Mouse (Mus musculus): ENCODE data around the gene Magi2. TPM values are rescaled to one million over a fixed set of nuclear protein-coding genes. Genes with fewer than 3 reads are reported as not detected.
A peak's percentile ranks its signal among the peaks of the same experiment; 100 is the strongest.
"Not testable (repeated sequence)": the region's sequence is repeated elsewhere in the genome, so short reads cannot be mapped to it uniquely, and the experiment has no call there.

Gene Magi2
- polyA plus RNA-seq, 1 experiment from 2014 or later, result 2.3 TPM

DNA sequence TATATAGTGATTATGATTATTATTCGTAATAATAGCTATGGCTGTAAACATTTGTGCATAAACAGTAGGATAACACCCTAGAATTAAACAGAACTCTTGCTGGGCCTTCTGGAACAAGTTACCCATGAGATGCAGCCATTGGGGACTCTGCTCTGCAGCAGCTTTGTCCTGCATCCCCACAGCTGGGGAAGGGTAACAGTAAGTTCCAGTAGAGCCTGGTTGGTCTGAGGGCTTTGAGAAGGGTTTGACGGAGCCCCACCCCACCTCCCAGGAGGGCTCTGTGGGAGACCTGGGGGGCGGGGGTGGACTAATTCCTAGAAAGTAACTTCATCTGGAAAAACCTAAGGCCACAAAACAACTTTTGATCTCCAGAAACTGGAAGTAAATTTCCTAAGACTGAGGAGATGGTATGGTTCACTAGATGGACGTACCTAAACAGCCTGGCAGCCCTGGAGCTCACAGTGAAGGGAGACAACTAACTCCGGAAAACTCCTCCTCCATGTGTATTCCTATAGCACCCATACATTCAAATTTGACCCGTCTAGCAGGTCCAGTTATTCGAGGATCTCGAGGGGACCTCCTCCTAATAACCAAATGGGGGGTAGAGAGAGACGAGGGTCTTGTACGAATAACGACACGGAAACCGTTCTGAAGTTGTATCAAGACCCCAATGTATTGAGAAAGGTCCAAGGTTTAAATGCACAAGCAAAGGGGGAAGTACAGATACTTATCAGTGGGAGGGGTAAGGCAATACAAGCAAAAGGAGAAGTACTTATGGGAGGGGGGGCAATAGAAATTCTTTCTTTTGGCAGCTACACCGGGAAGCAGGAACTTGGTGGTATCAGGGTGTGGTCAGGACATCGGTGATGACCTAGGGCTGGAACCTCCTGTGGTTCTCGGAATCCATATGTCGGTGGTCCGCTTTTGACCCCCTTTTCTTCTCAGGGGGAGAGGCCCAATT is 1479.8 kb downstream of the Magi2 start:
- not testable (repeated sequence) for H3K4me3 ChIP-seq (replicated peaks); H3K4me2 ChIP-seq (replicated peaks); H3K9me3 ChIP-seq; H3K4me1 ChIP-seq (replicated peaks); H3K27ac ChIP-seq; H3K27me3 ChIP-seq (replicated peaks); H3K36me3 ChIP-seq; ATAC-seq; H3K9ac ChIP-seq
- 92% methylated on average over 13 of the region's 18 CpGs for WGBS

DNA sequence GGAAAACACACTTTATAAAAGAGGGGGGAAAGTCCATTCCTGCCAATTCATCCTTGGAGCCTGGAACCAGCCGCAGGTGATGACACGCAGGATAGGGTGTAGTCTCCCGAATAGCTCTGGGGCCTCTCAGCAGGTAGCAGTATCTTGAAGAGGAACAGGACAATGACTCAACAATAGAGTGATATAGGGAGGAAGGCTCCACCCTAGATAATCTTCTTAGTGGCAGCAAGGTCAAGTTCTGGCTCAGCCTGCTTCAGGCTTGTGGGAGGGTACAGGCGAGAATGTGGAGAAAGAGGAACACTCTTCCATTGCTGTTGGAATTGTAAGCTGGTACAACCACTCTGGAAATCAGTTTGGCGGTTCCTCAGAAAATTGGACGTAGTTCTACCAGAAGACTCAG is 1484.0 kb downstream of the Magi2 start:
- not testable (repeated sequence) for H3K36me3 ChIP-seq; ATAC-seq; H3K9ac ChIP-seq; H3K4me2 ChIP-seq (replicated peaks); H3K4me1 ChIP-seq (replicated peaks); H3K4me3 ChIP-seq (replicated peaks); H3K27ac ChIP-seq; H3K9me3 ChIP-seq; H3K27me3 ChIP-seq (replicated peaks)
- 87% methylated on average over 6 of the region's 6 CpGs for WGBS

DNA sequence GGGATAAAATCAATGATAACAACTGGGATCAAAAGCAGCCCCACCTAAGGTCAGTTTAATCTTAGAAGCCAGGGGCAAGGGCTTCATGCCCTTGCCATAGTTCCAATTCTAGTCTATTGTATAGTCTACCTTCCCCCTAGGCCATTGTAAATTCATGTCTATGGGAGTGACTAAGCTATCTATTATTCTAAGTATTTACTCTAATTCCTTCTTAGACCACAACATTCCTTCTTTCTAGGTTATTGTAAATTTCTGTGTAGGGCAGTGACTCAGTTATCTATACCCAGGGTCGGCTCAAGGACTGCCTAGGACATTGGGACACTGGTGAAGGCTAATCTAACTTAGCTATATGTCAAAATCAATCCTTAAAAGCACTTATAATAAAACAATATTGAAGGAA is 1487.8 kb downstream of the Magi2 start:
- not testable (repeated sequence) for H3K4me1 ChIP-seq (replicated peaks); H3K9ac ChIP-seq; H3K4me3 ChIP-seq (replicated peaks); H3K27me3 ChIP-seq (replicated peaks); H3K27ac ChIP-seq; ATAC-seq; H3K9me3 ChIP-seq; H3K36me3 ChIP-seq; H3K4me2 ChIP-seq (replicated peaks)
- WGBS, result 82% methylated on average over 1 of the region's 1 CpGs

DNA sequence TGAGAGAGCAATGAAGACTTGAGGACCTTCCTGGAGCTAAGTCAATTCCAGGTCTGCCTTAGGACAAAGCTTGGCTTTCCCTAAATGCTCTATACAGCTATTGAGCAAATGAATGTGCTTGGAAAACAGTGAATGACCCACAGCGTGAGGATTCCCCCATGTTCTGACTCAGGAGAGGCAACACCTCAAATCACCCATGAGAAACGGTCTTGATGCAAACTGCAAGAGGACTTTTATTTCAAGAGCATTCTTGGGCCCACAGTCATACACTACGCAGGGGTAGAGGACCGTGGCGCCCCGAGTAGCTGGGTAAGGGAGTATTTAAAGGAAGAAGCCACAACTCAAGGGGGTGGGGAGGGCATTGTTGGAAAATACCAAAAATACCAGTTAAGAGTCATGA is 1489.1 kb downstream of the Magi2 start:
- not testable (repeated sequence) for H3K4me1 ChIP-seq (replicated peaks); ATAC-seq; H3K36me3 ChIP-seq; H3K4me2 ChIP-seq (replicated peaks); H3K9me3 ChIP-seq; H3K9ac ChIP-seq; H3K4me3 ChIP-seq (replicated peaks); H3K27ac ChIP-seq; H3K27me3 ChIP-seq (replicated peaks)
- 92% methylated on average over 6 of the region's 6 CpGs for WGBS

DNA sequence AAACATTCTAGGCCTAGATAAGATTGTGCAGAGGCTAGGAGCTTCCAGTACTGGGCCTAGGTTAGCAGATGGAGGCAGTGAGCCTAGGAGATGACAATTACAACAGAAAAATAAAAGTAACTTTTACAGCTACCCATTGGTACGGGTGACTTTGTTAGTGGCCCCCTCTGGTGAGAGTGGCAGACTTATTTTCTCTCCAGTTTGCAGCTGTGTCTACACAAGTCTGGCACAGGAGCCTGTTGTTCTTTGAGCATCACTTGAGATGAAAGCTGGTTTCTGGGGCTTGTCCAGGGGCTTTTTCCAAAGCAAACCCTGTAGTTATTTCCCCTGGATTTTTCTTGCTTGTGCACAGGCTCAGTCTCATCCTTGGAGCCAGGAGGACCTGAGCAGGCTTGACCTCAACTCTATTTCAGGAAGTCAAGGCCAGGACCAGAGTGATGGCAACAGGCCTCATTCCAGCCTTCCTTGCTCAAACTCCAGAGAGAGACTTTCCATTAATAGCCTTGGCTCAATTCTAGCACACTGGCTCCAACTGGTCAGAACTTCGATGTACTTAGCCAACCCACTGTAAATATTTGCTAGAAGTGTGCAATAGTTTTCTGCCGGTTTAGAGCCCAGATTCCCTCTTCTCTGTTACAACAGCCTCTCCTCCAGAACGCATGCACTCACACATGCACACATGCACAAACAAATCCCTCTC is 1493.5 kb downstream of the Magi2 start:
- H3K4me1 ChIP-seq (replicated peaks), result no peaks in the 10 kb centered on the region
- no peak overlapping the region for H3K4me2 ChIP-seq (replicated peaks)
- no peak overlapping the region for H3K4me3 ChIP-seq (replicated peaks)
- no peaks in the 10 kb centered on the region for H3K9me3 ChIP-seq
- WGBS, result 56% methylated on average over 4 of the region's 4 CpGs
- no peaks in the 10 kb centered on the region for H3K36me3 ChIP-seq
- H3K27me3 ChIP-seq (replicated peaks), result no peaks in the 10 kb centered on the region
- no peak overlapping the region for H3K27ac ChIP-seq
- H3K9ac ChIP-seq, result no peak overlapping the region
- no peak for ATAC-seq

DNA sequence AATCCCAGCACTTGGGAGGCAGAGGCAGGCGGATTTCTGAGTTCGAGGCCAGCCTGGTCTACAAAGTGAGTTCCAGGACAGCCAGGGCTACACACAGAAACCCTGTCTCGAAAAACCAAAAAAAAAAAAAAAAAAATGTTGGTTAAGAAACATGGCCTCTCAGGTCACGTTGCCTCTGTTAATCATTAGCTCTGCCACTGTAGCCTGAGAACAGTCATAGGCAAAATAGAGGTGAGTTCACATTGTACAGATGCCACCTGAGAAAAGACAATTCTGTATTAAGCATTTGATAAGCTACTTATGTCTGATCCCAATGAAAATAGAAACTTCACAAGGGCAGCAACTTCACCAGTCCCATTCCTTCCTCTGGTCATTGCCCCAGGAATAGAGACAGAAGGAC is 1496.4 kb downstream of the Magi2 start:
- not testable (repeated sequence) for H3K9me3 ChIP-seq; H3K27ac ChIP-seq; H3K36me3 ChIP-seq; H3K4me2 ChIP-seq (replicated peaks); H3K9ac ChIP-seq; H3K4me1 ChIP-seq (replicated peaks); H3K27me3 ChIP-seq (replicated peaks); H3K4me3 ChIP-seq (replicated peaks); ATAC-seq
- 76% methylated on average over 4 of the region's 4 CpGs for WGBS

DNA sequence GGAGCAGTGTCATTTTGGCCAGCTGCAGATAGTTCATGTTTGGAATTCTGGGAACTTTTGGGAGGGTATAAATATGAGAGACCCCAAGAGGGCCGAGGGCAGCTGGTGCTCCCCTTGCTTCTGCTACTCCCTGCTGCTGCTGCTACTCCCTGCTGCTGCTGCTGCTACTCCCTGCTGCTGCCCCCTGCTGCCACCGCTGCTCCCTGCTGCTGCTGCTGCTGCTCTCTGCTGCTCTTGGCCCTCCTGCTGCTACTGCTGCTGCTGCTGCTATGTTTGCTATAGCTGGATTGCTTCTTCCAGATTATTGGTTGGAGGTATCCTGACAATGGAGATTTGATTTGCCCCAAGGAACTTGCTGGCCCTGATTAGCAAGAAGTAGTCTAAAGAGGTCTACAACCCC is 1512.0 kb downstream of the Magi2 start:
- H3K4me1 ChIP-seq (replicated peaks), result no peaks in the 10 kb centered on the region
- H3K36me3 ChIP-seq, result no peaks in the 10 kb centered on the region
- no peak overlapping the region for H3K4me2 ChIP-seq (replicated peaks)
- H3K4me3 ChIP-seq (replicated peaks), result no peak overlapping the region
- no peaks in the 10 kb centered on the region for H3K27me3 ChIP-seq (replicated peaks)
- ATAC-seq, result no peak
- 52% methylated on average over 2 of the region's 2 CpGs for WGBS
- H3K27ac ChIP-seq, result no peak overlapping the region
- H3K9me3 ChIP-seq, result no peaks in the 10 kb centered on the region
- H3K9ac ChIP-seq, result no peak overlapping the region

DNA sequence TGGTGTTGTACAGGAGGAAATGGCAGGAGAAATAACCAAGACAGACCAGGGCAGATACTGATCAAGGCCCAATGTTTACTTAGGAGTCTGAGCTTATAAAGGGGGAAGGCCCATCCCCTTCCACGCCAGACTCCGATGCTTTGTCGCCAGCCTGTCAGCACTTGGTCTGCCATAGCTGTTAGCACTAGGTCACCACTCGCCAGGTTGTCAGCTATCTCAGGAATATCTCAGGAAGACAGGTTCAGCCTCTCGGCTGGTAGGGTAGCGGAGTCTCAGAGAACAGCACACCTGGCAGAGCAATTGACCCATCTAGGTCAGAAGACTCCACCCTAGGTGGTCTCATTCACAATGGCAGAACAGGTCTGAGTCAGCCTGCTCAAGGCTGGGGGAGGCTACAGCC is 1514.4 kb downstream of the Magi2 start:
- H3K9me3 ChIP-seq, result no peaks in the 10 kb centered on the region
- peak; percentile 47 for ATAC-seq
- 57% methylated on average over 6 of the region's 6 CpGs for WGBS
- H3K4me3 ChIP-seq (replicated peaks), result no peak overlapping the region
- H3K9ac ChIP-seq, result no peak overlapping the region
- no peaks in the 10 kb centered on the region for H3K27me3 ChIP-seq (replicated peaks)
- no peaks in the 10 kb centered on the region for H3K4me1 ChIP-seq (replicated peaks)
- no peaks in the 10 kb centered on the region for H3K36me3 ChIP-seq
- H3K27ac ChIP-seq, result no peak overlapping the region
- no peak overlapping the region for H3K4me2 ChIP-seq (replicated peaks)

DNA sequence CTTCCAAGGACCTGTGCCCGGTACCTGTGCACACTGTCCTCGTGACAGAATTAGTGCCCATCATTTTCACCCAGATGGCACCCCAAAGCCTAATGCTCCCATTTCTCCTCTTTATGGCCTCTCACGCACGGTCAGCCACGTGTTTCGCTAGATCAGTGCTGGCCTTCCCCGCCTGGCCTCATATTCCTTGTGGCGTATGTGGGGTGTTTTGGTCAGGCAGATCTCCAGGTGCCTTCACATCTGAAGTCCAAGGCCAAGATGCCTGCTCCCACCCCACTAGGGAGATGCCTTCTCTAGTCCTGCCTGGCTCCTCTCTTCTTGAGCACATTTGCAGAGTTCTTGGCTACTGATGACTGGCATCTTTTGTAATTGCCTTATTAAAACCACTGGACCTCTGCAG is 1515.1 kb downstream of the Magi2 start:
- Histone ChIP-seq H3K9me3 (no peaks in the 10 kb centered on the region), H3K27me3 (replicated peaks) (no peaks in the 10 kb centered on the region), H3K9ac (no peak overlapping the region), H3K36me3 (no peaks in the 10 kb centered on the region), H3K4me2 (replicated peaks) (no peak overlapping the region), H3K4me1 (replicated peaks) (no peaks in the 10 kb centered on the region), H3K27ac (no peak overlapping the region), H3K4me3 (replicated peaks) (no peak overlapping the region)
- WGBS, result 87% methylated on average over 8 of the region's 8 CpGs
- no peak for ATAC-seq

DNA sequence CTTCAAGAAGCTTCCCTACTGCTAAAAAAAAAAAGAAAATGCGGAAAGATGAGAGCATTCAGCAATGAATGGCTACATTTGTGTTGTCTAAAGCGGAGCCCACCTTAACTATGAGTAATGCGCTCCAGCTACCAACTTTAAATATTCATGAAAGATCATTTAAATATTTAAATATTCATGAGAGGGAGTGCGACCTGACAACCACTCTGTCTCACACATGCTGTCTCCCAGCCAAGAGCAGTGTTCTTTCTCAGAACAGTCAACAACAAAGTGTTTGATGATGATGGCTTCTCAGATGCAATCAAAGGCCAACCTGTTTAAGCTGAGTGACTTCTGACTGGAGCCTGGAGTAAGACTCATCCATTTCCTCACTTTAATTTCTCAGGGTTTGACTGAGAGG is 1521.3 kb downstream of the Magi2 start:
- Histone ChIP-seq H3K4me3 (replicated peaks) (no peak overlapping the region), H3K4me2 (replicated peaks) (no peak overlapping the region), H3K4me1 (replicated peaks) (no peaks in the 10 kb centered on the region), H3K9ac (no peak overlapping the region), H3K9me3 (no peaks in the 10 kb centered on the region), H3K27me3 (replicated peaks) (no peaks in the 10 kb centered on the region), H3K27ac (no peak overlapping the region), H3K36me3 (no peaks in the 10 kb centered on the region)
- WGBS, result 87% methylated on average over 4 of the region's 4 CpGs
- no peak for ATAC-seq

DNA sequence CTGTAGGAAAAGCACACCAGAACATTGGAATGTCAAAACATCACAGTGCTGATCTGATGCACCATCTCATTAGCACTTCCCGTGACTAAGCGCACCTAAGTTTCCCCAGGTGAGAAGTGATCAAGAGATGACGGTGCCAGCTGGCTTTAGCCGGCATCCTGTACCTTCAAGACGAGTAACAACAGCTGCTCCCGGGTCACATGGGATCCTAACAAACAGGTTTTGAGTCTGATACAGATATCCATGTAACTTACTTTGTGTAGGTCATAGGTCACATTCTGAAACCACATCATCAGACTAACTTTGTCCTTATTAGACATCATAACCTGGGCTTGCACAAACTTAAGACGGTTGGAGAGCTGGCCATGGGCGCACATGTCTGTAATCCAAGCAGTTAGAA is 1522.0 kb downstream of the Magi2 start:
- WGBS, result 91% methylated on average over 8 of the region's 8 CpGs
- Histone ChIP-seq H3K27ac (no peak overlapping the region), H3K9me3 (no peaks in the 10 kb centered on the region), H3K9ac (no peak overlapping the region), H3K36me3 (no peaks in the 10 kb centered on the region), H3K4me3 (replicated peaks) (no peak overlapping the region), H3K4me1 (replicated peaks) (no peaks in the 10 kb centered on the region), H3K4me2 (replicated peaks) (no peak overlapping the region), H3K27me3 (replicated peaks) (no peaks in the 10 kb centered on the region)
- ATAC-seq, result no peak

DNA sequence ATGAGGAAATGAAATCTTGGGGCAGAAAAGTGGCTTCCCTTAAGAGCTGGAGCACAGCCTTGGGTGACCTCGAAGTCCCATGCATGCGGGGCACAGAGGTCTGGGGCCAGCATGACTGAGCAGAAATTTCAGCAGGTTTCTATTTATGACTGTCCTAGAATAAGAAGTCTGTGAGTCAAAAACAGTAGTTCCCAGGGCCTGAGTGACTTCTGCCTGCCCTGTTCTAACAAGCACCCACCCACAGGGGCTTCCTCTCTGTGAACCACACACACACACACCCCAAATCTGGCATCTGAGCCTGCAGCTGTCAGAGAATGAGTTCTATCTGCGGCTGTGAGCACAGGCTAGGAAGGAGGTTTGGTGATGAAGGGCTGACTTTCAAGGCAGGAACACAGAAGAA is 1522.7 kb downstream of the Magi2 start:
- H3K27ac ChIP-seq, result no peak overlapping the region
- no peaks in the 10 kb centered on the region for H3K36me3 ChIP-seq
- H3K4me3 ChIP-seq (replicated peaks), result no peak overlapping the region
- no peaks in the 10 kb centered on the region for H3K4me1 ChIP-seq (replicated peaks)
- 82% methylated on average over 3 of the region's 3 CpGs for WGBS
- no peaks in the 10 kb centered on the region for H3K9me3 ChIP-seq
- H3K27me3 ChIP-seq (replicated peaks), result no peaks in the 10 kb centered on the region
- H3K4me2 ChIP-seq (replicated peaks), result no peak overlapping the region
- H3K9ac ChIP-seq, result no peak overlapping the region
- no peak for ATAC-seq

DNA sequence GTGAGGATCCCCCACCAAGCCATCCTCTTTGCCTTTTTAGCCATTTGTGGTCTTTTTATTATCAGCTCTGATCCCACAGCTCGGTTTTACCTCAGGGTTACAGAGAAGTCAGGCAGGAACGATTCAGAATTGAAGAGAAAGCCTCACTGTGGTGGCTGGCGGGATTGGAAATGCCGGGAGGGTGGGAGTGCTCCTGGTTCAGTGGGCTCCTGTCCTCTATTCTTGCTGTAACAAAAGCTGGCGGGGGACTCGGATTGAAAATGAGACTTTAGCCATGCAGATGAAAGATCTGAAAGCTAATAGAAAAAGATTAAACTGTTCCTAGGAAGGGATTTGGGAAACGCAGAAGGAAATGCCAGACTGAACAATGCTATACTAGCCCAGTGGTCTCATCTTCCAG is 1524.2 kb downstream of the Magi2 start:
- Histone ChIP-seq H3K27me3 (replicated peaks) (no peaks in the 10 kb centered on the region), H3K4me3 (replicated peaks) (no peak overlapping the region), H3K9me3 (no peaks in the 10 kb centered on the region), H3K27ac (no peak overlapping the region), H3K36me3 (no peaks in the 10 kb centered on the region), H3K9ac (no peak overlapping the region), H3K4me2 (replicated peaks) (no peak overlapping the region), H3K4me1 (replicated peaks) (no peaks in the 10 kb centered on the region)
- no peak for ATAC-seq
- 78% methylated on average over 7 of the region's 7 CpGs for WGBS
